Mouse (Mus musculus) brain, embryonic 14.5 days (tissue): ENCODE measurements around the gene Cyp4v3. TPM values are rescaled to one million over a fixed set of nuclear protein-coding genes. Genes with fewer than 3 reads are reported as not detected.
A peak's percentile ranks its signal among the peaks of the same experiment; 100 is the strongest.

Experiments used
- DNase-seq: peaks from one replicate; pipeline ENCODE4 v3.0.0-alpha.2; 2011; ENCODE audit warnings: low read depth
- CTCF ChIP-seq: fragments of 200-500 bp; IDR thresholded peaks from 2 replicates; pipeline ENCODE4 v1.5.1; 2012; ENCODE audit warnings: inconsistent platforms, mild to moderate bottlenecking, moderate library complexity, borderline replicate concordance; ENCODE audit not compliant: insufficient read depth, insufficient read length; ENCODE audit errors: extremely low read depth
- POLR2A ChIP-seq: fragments of 200-500 bp; IDR thresholded peaks from 2 replicates; pipeline ENCODE4 v1.6.1; 2012; ENCODE audit warnings: mild to moderate bottlenecking, inconsistent platforms, borderline replicate concordance; ENCODE audit not compliant: poor library complexity, insufficient read depth, insufficient read length, severe bottlenecking; ENCODE audit errors: extremely low read depth
- polyA plus RNA-seq: library from polyadenylated mRNA; depleted of rRNA; stranded (reverse); fragments of >200 nt; gene quantifications from 2 replicates; pipeline ENCODE4 v1.2.3, GENCODE M21; 2012

Cyp4v3 gene
- polyA plus RNA-seq, 1 experiment: 1.3 TPM

DNA sequence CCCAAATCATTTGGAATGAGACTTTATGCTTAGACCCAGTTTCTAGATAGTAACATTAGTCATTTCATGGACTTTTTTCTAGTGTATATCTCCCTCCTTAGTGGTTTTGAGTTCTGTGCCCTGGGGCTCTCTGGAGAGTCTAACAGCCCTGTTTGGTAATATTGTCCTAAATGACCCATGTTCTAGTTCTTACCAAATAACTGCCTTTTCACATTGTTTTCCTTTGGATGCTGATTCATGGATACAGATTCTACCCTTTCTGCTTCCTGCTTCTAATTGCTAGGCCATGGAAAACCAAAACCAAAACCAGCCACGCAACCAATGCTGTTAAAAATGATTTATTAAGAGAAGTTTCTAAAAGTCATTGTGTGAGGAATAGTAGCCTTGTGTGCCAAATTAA lies 27.5 kb downstream of the Cyp4v3 start:
- TF ChIP-seq POLR2A (no peak), CTCF (no peak)
- no peak for DNase-seq

DNA sequence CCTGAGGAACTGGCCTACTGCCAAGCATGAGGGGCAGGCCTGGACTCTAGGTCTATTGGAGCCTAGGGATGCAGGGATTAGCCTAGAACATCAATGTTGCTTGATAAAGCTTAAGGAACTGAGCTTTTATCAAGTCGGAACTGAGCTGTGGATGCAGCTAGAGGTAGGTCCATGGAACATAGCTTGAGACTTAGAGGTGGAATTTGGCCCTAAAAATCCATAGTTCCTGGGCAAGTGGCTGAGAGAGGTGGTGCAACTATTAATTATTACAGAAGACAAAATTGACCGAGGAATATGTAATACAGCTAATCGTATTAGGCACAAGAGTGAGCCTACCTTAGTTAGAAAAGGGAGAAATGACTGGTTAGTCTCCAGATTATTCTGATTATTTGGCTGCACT lies 28.7 kb downstream of the Cyp4v3 start:
- TF ChIP-seq POLR2A (no peak), CTCF (no peak)

DNA sequence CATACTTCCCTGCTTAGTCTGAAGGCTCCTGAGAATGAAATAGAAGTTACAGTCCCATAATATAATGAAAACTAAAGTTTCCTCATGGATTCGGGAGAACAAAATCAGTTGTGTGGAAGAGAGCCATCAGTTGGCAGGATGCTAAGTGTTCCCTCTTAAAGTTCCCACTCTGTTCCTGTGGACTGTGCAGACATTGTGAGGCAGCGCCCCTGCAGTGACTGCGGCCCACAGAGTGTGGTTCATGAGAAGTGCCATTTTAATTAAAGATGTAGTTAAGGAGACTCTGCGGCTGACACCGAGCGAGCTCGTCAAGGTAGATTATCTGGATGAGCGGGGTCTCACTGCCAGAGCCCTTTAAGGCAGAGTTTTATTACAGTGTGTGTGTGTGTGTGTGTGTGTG lies 30.6 kb downstream of the Cyp4v3 start:
- TF ChIP-seq POLR2A (no peak), CTCF (no peak)
- peak; percentile 38 for DNase-seq

More for the DNA sequence above, 28.7 kb downstream of the Cyp4v3 start:
- no peak for DNase-seq

DNA sequence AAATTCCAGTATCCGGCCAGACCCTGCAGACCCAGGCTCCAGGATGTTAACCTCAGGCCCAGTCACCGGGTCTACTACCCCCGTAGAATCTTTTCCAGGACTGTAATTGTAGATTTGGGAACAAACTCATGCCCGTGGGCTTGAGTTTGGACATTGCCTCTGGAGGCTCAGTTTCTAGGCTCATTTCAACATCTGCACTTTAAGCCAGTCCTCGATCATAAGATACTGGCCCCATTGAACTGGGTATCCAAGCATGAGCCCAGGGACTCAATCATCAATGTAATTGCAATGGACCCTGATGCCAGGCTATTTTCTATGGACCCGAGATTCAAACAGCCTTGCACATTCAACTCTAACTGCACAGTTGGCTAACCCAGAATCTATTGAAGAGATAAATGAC lies 37.7 kb downstream of the Cyp4v3 start:
- TF ChIP-seq CTCF (no peak), POLR2A (no peak)
- no peak for DNase-seq

DNA sequence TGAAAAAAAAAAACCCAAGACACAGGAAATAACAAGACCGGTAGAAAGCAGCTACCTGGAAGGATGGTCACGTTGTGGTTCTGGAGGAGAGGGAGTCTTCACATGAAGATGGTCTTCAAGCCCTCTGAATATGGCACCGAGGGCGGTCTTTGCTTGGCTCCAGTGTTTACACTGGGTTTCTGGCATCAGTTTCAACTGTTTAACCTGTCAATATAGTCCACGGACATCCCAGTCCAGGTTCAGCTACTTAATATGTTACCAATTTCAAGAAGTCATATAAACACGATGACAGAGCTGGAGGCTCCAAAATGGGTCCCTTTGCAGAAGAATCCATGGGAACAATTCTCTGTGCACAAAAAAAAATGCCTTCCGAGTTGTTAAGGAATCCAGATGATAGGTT lies 38.3 kb downstream of the Cyp4v3 start, which contains the start of gene Klkb1:
Gene Klkb1, minus strand, starts transcription at position 173 of the 400 bp plus-strand sequence.
- TF ChIP-seq POLR2A: no peak
- no peak for DNase-seq

DNA sequence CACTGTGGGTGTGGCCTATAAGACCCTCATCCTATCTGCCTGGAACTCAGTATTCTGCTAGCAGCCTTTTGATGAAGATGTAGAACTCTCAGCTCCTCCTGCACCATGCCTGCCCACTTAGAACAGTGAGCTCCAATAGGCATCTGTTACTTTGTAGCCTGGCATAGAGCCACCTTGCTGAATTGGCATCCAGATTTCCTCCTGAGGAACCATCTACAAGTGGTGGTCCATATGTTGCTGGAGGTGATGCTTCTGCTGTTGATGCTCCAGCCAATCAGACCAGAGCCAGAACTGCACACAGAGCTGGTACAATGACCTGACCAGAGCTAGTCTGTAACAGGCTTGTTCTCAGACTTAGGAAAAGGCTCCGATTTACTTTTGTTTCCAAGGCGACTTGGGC lies 41.2 kb downstream of the Cyp4v3 start:
- peak; percentile 79 for DNase-seq
- TF ChIP-seq CTCF (no peak), POLR2A (no peak)

DNA sequence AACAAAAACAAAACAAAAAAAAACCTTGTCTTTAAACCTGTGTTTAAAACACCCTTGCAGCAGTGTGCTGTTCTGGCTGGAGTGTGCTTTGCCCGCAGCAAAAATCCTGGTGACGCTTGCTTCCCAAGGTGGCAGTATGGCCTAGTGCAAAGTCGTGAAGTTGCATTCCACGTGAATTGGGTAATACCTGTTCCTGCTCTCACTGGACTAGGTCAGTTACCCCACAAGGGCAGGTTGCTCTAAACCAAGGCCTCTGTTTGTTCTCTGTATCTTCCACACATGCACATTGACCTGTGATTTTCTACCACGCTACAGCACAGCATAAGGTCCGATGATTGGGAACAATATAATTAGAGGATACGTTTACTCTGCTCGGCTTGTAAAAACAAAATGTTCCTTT lies 51.4 kb downstream of the Cyp4v3 start:
- TF ChIP-seq POLR2A: no peak
- no peak for TF ChIP-seq CTCF
- no peak for DNase-seq

DNA sequence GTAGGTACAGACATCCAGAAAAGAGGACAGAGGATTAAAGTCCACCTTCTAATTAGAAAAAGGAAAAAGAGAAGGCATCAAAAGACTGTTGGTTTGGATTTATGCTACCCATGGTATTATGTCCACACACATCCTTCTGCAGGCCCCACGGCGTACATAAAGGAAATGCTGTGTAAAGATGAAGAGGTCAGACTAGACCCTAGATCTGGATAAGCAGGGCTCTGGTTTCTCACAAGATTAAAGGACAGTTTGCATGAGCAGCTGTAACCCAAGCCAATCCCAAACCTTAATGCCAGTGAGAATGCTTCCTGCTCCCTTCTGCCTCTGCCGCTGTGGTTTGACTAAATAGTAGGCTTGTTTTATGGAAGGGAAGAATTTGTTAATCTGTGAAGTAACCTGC lies 55.6 kb downstream of the Cyp4v3 start:
- no peak for TF ChIP-seq POLR2A
- TF ChIP-seq CTCF: no peak
- no peak for DNase-seq

DNA sequence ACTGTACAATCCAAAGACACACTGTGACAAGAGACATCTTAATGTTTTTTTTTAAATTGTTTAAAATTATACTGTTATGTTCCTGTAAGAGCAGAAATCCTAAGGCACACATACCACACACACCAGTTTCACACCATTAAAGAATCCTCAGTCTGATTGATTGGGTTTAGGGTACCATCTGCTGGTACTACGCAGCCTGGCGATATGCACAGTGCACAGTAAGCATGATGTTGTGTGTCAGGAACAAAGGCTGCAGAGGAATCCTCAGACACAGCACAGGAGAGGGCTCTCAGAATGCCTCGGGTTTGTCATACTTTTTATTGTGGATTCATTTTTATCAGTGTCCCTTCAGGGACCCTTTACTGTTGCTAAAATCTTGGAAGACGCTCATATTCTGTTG lies 58.7 kb downstream of the Cyp4v3 start:
- TF ChIP-seq POLR2A (no peak), CTCF (no peak)
- peak; percentile 41 for DNase-seq

DNA sequence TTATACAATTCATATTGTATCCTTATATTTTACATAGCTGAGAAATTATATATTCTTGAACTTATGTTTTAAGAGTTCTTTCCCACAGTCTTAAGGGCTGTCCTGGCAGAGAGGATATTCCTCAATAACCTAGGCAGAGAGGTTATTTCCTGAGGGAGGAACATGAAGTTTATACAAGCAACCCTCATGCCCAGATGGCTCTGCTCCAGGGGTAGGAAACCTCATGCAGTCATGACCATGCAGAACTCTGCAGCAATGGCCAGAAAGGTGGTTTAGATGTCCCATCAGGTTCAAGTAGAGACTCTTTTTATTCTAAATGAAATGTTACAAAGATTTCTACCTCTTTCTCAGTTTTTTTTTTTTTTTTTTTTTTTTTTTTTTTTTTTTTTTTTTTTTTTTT lies 64.0 kb downstream of the Cyp4v3 start:
- TF ChIP-seq POLR2A (no peak), CTCF (no peak)
- DNase-seq: no peak

DNA sequence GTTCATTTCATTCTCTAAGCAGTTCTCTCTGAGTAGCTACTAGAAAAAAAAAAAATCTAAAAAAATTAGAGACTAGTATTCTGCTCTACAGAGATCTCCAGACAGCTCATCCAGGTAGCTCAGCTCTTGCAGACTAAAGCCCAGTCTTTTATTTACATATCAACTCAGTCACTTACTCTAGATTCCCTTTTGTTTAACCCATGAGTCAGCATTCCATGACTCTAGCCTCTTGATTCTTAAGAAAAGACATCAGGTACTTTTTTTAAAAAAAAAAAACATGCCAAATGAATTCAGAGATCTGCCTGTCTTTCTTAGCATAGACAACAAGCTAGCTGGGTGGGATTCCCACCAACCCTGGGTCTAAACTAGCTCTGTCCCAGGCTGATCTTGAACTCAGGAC lies 64.5 kb downstream of the Cyp4v3 start:
- DNase-seq: no peak
- TF ChIP-seq POLR2A: no peak
- TF ChIP-seq CTCF: no peak

DNA sequence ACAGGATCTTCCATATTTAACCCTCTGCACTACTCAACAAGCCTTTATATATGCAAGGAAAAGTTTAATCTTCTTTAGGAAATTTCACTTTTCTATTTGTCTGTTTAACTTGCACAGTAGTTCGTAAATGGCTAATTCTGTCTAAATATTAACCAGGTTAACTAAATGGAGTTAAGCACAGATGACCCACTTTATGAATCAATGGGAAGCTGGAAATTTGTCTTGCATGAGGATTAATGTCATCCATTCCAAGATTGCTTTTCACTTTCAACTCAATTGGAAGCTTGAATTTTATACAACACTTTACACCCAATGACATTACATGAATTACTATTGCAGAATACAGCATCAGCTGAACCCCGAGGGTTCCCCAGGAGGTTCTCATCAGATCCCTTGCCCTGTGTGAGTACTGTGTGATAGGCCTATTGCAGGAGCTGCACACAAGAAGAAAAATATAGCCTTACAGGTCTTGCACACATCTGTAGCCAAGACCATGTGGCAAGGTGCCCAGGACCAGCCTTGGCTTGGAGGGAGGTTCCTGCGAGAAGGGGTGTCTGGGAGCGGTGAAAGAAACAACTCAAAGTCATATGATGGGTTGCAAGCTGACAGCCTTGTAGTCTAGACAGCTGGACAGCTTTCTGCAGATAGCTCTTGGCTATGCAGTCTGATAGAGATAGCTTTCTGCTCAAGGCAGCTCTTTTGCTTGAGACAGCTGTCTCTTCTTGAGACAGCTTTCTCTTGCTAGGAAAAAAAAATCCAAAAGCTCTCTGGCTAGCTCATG lies 65.2 kb downstream of the Cyp4v3 start:
- DNase-seq: no peak
- no peak for TF ChIP-seq POLR2A
- no peak for TF ChIP-seq CTCF
